Mouse (Mus musculus) intestine, postnatal 0 days (tissue): ENCODE results near the gene Pdia3. TPM values are rescaled to one million over a fixed set of nuclear protein-coding genes. Genes with fewer than 3 reads are reported as not detected.

Experiments
- ATAC-seq: fragments of 200-750 bp; cut with Nextera tagmentation; 2 replicates; pipeline ENCODE4 v1.8.0; 2017; ENCODE audit warnings: mild to moderate bottlenecking, moderate TSS enrichment, moderate library complexity
- H3K27ac ChIP-seq: fragments of 300-500 bp; sonication (generic); 2 replicates; pipeline ENCODE4 v1.5.1; 2014; ENCODE audit warnings: mild to moderate bottlenecking, low read depth, low read length, moderate library complexity
- H3K27me3 ChIP-seq: fragments of 300-500 bp; sonication (generic); replicated peaks from 2 replicates; pipeline ENCODE4 v1.6.1; 2014; ENCODE audit warnings: low read length, mixed read lengths; ENCODE audit not compliant: control insufficient read depth, insufficient read depth
- H3K36me3 ChIP-seq: fragments of 300-500 bp; sonication (generic); 2 replicates; pipeline ENCODE4 v1.6.1; 2014; ENCODE audit warnings: mild to moderate bottlenecking, moderate library complexity; ENCODE audit not compliant: control insufficient read depth, insufficient read depth
- H3K4me1 ChIP-seq: fragments of 300-500 bp; sonication (generic); replicated peaks from 2 replicates; pipeline ENCODE4 v1.6.1; 2014; ENCODE audit warnings: antibody characterized with exemption, low read length, mixed read lengths; ENCODE audit not compliant: control insufficient read depth, insufficient read depth
- H3K4me2 ChIP-seq: fragments of 300-500 bp; sonication (generic); replicated peaks from 2 replicates; pipeline ENCODE4 v1.6.1; 2014; ENCODE audit warnings: low read depth, mild to moderate bottlenecking, moderate library complexity
- H3K4me3 ChIP-seq: fragments of 300-500 bp; sonication (generic); 2 replicates; pipeline ENCODE4 v1.5.1; 2014; ENCODE audit warnings: low read depth, low read length
- H3K9ac ChIP-seq: fragments of 300-500 bp; sonication (generic); 2 replicates; pipeline ENCODE4 v1.6.1; 2014; ENCODE audit warnings: mild to moderate bottlenecking, low read depth, low read length
- H3K9me3 ChIP-seq: fragments of 300-500 bp; sonication (generic); 2 replicates; pipeline ENCODE4 v1.6.1; 2016; ENCODE audit warnings: mixed run types; ENCODE audit not compliant: control insufficient read depth
- CTCF ChIP-seq: sonication (generic); IDR thresholded peaks from 2 replicates; pipeline ENCODE4 v1.5.1; 2016; ENCODE audit warnings: low read depth, mild to moderate bottlenecking, control low read depth, antibody characterized with exemption, moderate library complexity
- WGBS: fragments of 180-500 bp; shearing (Covaris S2); extraction: QIAGEN DNeasy Blood & Tissue Kit; methylation state at CpG from one replicate; pipeline ENCODE4 v1.1.7; 2014; 5-methylcytosine and 5-hydroxymethylcytosine counted together
- polyA plus RNA-seq: library from polyadenylated mRNA; unstranded; fragments of >200 nt; fragmentation: Nextera tagmentation; extraction: Ambion mirVana; gene quantifications from 2 replicates; pipeline ENCODE4 v1.2.1, GENCODE M21; 2015

Gene Pdia3
- polyA plus RNA-seq, 1 experiment from 2014 or later: 353 TPM

DNA sequence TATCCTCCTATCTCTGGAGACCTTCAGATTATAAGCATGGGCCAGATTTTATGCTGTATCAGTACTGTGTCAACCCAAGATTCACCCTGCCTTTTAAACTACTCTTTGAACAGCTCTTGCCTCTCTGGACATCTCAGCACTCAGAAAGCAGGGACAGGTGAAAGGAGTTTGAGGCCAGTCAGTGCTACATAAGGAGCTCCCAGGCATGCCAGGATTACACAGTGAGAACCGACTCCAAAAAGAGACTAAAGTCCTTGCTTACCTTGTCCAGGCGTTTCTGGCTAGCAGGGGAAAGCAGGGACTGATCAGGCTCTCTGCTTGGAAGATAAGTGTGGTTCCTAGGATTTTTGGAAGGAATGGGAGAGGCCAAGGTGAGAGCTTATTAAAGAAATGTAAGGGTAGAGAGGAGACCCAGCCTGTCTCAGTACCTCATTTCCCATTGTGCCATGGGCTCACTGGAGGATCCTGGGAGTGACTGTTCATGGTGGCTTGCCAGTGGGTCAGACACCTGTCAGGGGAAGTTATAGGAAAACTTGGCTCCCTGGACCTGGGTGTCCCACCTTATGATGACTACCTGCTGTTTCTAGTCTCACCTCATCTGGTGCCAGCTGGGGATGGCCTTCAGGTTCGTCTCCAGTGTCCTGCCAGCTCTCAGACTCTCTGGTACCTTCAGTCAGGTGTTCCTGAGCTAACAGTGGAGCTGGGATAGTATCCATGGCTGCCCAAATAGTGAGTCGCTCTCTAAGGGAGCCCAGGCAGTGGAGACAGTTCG, 27.4 kb downstream of the Pdia3 start:
- Histone ChIP-seq H3K27me3 (no peaks in the 10 kb centered on the region), H3K4me3 (no peak overlapping the region), H3K4me1 (no peaks in the 10 kb centered on the region), H3K4me2 (no peak overlapping the region), H3K27ac (no peak overlapping the region), H3K36me3 (peaks cover 29% of the 10 kb centered on the region), H3K9me3 (no peaks in the 10 kb centered on the region), H3K9ac (no peak overlapping the region)
- TF ChIP-seq CTCF: no peak
- no peak for ATAC-seq
- WGBS: 58% methylated on average over 5 of the region's 5 CpGs

DNA sequence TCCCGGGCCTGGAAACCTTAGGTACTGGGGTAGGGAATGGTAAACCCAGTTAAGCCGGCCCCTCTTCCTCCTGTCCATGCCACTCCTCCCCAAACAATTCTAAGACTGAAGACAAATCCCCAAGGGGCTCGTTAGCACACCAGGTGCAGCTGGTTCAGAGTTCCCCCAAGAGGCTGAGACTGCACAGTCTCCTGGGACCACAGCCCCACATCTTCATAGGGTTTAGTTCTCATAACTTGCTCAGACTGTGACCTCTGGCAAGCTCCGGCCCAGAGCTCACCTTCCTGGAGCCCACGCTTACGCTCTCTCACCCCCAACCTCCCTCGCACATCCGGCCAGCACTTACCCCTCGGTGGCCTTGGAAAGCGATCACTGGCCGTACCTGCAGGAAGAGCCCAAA, 28.2 kb downstream of the Pdia3 start:
- Histone ChIP-seq H3K9ac (peak overlapping the region; percentile 51), H3K4me1 (no peaks in the 10 kb centered on the region), H3K9me3 (no peaks in the 10 kb centered on the region), H3K27ac (no peak overlapping the region), H3K27me3 (no peaks in the 10 kb centered on the region), H3K4me2 (peak overlapping the region; percentile 91), H3K36me3 (peaks cover 23% of the 10 kb centered on the region), H3K4me3 (peak overlapping the region; percentile 41)
- ATAC-seq: no peak
- 7% methylated on average over 11 of the region's 11 CpGs for WGBS
- TF ChIP-seq CTCF: no peak

DNA sequence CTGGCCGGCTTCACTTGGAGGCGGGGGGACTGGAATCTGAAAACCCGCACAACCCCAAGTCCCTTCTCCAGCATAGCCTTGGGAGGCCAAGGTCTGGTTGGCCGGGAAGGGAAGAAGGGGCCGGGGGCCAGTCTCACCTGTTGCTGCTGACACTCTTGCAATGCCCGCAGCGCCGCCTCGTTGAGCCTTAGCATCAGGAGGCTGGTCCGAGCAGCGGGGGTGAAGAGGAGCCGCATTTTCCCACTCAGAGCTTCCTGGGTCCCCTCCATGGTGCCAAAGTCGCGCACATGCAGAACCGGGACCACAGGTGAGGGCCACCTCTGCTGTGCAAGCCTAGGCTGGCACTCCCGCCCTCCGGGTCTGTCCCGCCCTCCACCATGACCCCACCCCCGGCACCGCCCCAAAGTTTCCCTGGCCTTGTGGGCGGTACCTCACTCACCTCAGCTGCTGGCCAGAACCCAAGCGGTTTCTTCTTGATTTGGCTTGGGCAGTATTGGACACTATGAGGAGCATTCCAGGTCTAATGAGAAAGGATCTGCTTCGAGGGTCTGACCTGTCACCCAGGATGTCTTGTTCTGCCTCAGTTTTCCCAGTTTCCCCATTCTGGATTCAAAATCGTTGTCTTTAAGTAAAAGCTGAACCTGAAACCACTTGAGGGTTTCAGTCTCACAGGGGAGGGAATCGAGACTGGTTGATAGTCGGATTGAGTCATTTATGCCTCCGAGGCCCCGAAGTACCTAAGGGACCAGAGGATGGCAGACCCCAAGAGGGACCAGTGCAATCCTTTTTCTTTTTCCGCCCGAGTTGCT, 28.9 kb downstream of the Pdia3 start:
- Histone ChIP-seq H3K9ac (peak overlapping the region; percentile 51), H3K4me1 (no peaks in the 10 kb centered on the region), H3K27me3 (no peaks in the 10 kb centered on the region), H3K9me3 (no peaks in the 10 kb centered on the region), H3K4me3 (peak overlapping the region; percentile 41), H3K4me2 (peak overlapping the region; percentile 91), H3K36me3 (peaks cover 18% of the 10 kb centered on the region), H3K27ac (no peak overlapping the region; the same call in 1 of the 2 replicates)
- TF ChIP-seq CTCF: no peak
- WGBS: 1% methylated on average over 30 of the region's 30 CpGs
- peak; percentile 86 for ATAC-seq

DNA sequence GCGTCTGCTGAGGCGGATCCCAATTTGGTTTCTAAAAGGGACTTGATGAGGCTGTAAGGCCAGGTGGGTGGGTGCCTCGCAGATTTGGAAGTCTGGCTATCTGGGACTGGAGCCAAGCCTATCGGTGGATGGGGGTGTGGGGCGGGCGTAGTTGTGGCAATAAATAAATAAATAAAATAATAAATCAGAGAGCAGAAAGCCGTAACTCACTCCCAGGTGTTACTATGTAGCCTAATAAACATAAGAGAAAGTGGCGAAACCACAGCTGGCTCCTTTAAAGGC, 29.4 kb downstream of the Pdia3 start:
- H3K4me3 ChIP-seq: peak overlapping the region; percentile 41
- H3K4me1 ChIP-seq: no peaks in the 10 kb centered on the region
- ATAC-seq: no peak
- no peak overlapping the region; the same call in 1 of the 2 replicates for H3K27ac ChIP-seq
- H3K27me3 ChIP-seq: no peaks in the 10 kb centered on the region
- H3K9me3 ChIP-seq: no peaks in the 10 kb centered on the region
- peak overlapping the region; percentile 51; the same call in 1 of the 2 replicates for H3K9ac ChIP-seq
- H3K4me2 ChIP-seq: peak overlapping the region; percentile 91
- peaks cover 12% of the 10 kb centered on the region for H3K36me3 ChIP-seq
- no peak for TF ChIP-seq CTCF
- WGBS: 5% methylated on average over 8 of the region's 8 CpGs

DNA sequence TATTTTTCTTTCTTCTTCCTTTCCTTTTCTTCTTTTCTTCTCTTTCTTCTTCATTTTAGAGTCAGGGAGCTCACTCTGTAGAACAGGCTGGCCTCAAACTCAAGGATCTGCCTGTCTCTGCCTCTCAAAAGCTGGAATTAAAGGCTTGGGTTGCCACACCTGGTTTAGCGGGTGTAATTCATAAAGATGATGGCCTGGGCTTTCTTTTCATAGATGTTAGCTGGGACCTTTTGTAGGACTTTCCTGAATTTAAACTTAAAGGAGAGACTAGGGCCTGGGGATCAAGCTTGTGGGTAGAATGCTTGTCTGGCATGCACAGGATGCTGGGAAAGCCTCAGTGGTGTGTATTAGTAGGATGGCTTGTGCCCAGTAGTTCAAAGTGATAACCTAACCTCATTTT, 30.6 kb downstream of the Pdia3 start, which contains the start of gene Ell3:
TSS of gene Ell3 (minus strand) at position 101 of the 400 bp plus-strand sequence.
- no peak for ATAC-seq
- 0 out of 2 replicates have a peak, but pooled peaks cover 3% of the 10 kb centered on the region for H3K36me3 ChIP-seq
- H3K4me1 ChIP-seq: no peaks in the 10 kb centered on the region
- no peaks in the 10 kb centered on the region for H3K27me3 ChIP-seq
- peak within 1 kb of the TSS; percentile 91 for H3K4me2 ChIP-seq
- no peak for TF ChIP-seq CTCF
- H3K4me3 ChIP-seq: peak within 1 kb of the TSS; percentile 41
- no peak within 1 kb of the TSS for H3K27ac ChIP-seq
- peak within 1 kb of the TSS; percentile 51; the same call in 1 of the 2 replicates for H3K9ac ChIP-seq
- no peaks in the 10 kb centered on the region for H3K9me3 ChIP-seq
- WGBS: 93% methylated on average over 1 of the region's 1 CpGs

DNA sequence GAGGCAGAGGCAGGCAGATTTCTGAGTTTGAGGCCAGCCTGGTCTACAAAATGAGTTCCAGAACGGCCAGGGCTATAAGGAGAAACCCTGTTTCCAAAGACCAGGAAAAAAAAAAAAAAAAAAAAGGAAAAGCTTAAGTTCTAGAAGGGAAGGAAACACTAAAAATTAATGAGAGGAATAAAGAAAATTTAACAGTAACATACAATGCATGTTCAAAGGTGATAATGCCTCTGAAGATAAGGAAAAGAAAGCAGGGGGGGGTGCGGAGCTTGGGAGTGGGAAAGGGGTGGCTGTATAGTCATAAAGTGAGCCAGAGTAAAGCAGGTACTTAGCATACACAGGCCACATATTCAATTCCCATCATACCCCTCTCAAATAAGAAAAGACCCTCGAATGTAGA, 31.5 kb downstream of the Pdia3 start:
- H3K27me3 ChIP-seq: no peaks in the 10 kb centered on the region
- WGBS: 74% methylated on average over 3 of the region's 3 CpGs
- no peak overlapping the region for H3K4me2 ChIP-seq
- H3K9me3 ChIP-seq: no peaks in the 10 kb centered on the region
- no peak overlapping the region for H3K4me3 ChIP-seq
- TF ChIP-seq CTCF: no peak
- ATAC-seq: no peak
- H3K4me1 ChIP-seq: no peaks in the 10 kb centered on the region
- no peak overlapping the region for H3K9ac ChIP-seq
- no peaks in the 10 kb centered on the region for H3K36me3 ChIP-seq
- H3K27ac ChIP-seq: no peak overlapping the region
